Mouse (Mus musculus) thymus, adult 18-20 months (tissue): ENCODE measurements around the gene Commd3.

Experiments used
- DNase-seq, 2 experiments: peaks; one replicate each; pipeline ENCODE4 v3.0.0; 2022; ENCODE audit warnings: mixed read lengths in 2 of 2

Commd3 gene

GRCm38 (mm10) chr2:18672133-18672765 lies at the start of gene Commd3:
Gene Commd3, plus strand, starts transcription at chr2:18672384.
- DNase-seq = peak; percentile 71 to 78

DNA sequence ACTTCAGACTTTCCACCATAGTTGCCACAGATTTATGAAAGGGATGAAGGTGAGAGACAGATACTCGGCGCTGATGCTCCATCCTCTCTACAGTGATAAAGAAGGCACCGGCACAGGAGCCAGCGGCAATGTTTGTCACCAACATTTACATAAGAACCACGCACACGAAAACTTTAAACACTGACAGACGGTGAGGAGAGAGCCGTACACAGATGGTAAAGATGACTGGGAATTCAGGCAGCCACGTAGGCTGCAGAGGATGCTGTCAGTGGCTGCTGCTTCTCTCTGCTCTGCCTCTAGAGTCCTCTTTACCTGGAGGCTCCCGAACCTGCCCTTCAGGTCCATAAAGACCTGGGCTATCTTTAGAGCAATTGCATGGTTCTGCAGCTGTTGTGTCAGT lies 49.0 kb upstream of the Commd3 start:
- DNase-seq = no peak

DNA sequence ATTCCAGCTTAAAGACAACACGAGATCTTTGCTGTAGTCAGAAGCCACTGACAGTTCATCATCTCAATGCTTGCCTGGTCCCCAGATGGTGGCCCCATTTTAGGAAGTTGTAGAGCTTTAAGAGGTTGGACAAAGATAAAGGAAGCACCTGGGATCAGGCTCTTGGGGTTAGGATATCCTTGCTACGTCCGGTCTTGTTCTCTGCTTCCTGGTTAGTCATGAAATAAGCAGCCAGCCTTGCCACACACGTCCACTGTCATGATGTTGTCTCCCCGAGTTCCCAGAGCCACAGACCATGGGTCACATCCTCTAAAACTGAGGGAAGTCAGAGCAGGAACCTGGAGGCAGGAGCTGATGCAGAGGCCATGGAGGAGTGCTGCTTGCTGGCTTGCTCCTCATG lies 41.6 kb upstream of the Commd3 start:
- no peak for DNase-seq

GRCm38 (mm10) chr2:18635052-18635451 lies 37.1 kb upstream of the Commd3 start:
- DNase-seq = no peak

GRCm38 (mm10) chr2:18648563-18648962 lies 23.6 kb upstream of the Commd3 start:
- no peak for DNase-seq

DNA sequence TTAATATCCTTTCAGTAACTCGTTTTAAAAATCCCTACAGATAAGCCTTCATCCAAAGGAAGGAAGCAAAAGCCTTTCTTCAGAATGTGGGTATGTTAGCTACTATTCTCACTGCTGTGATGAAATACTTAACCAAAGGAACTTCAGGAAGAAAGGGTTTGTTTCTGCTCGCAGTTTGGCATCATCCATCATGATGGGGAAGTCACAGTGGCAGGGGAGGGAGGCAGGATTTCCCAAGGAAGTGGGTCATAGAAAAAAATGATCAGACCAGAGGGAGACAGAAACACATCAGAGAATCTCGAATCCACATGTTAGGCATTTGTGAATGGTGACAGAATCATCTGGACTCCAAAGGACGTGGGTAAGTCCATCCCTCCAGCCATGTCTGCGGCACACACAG lies 17.4 kb upstream of the Commd3 start:
- DNase-seq = no peak

DNA sequence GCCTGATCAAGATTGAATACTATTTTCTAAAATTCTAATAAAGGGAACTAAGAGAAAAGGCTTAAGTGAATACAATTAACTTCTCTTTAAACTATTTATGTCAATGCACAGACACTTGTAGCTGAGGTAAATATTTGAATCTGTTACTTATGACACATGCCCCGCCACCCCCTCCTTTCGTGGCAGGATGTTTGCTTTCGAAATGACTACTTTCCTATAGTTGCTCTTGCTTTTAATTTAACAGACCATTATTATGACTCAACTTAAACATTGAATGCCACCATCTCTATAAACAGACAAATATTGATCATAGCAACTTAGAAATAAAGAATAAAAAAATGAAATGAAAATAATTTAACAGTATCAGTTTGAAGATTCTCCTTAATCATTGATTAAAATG lies 8.2 kb upstream of the Commd3 start:
- DNase-seq = no peak

- DNase-seq = no peak
These were observed 1.1 kb upstream of the Commd3 start for GRCm38 (mm10) chr2:18671041-18671440.

DNA sequence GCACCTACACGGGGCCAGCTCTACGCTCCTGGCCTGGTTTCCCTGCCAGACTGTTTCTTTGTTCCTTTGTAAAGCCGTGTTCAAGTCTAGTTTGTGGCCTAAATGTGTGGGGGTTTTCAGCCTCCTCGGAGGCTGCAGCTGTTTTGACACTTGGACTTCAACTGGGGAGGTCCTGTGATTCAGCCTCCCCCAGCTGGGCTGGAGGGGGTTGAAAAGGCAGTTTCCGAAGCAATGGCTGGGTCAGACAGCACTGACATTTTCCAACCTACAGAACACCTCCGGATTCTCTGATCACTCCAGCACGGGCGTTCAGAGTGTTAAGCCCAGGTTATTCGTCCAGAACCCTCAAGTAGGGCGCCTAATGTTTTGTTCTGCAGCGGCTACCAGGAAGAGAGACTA lies 581 bp downstream of the Commd3 start:
- DNase-seq = peak in 1 of 2 experiments; percentile 33

GRCm38 (mm10) chr2:18673766-18674165 lies 1.6 kb downstream of the Commd3 start:
- no peak for DNase-seq

DNA sequence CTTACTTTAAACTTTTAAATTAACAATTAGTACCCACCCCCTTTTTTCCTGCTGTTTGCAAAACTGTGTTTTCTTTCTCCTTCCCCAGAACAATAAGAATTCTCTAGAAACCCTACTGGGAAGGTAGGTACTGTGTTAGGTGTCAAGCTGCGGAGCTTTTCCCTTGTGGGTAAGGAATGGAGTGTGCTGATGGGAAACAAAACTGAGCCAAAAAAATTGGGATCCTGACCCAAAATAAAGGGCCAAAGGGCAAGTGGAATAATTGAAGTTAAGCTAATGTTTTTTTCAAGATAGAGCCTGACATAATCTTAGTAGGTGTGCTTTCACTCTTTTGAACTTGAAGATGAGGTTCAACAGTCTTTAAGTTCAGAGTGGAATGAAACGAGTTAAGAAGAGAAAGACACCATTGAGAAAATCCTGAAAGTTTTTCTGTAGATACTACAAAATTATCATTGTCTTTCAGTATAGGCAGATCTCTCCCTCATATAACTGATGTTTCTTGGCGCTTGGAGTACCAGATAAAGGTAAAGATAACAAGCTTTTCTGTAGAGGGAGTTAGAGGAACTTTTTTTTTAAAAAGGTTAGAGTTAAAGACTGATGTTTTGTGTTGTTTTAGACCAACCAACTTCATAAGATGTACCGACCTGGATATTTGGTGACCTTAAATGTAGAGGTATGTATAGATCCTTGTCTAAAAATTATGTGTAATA lies 2.2 kb downstream of the Commd3 start:
- DNase-seq = no peak

DNA sequence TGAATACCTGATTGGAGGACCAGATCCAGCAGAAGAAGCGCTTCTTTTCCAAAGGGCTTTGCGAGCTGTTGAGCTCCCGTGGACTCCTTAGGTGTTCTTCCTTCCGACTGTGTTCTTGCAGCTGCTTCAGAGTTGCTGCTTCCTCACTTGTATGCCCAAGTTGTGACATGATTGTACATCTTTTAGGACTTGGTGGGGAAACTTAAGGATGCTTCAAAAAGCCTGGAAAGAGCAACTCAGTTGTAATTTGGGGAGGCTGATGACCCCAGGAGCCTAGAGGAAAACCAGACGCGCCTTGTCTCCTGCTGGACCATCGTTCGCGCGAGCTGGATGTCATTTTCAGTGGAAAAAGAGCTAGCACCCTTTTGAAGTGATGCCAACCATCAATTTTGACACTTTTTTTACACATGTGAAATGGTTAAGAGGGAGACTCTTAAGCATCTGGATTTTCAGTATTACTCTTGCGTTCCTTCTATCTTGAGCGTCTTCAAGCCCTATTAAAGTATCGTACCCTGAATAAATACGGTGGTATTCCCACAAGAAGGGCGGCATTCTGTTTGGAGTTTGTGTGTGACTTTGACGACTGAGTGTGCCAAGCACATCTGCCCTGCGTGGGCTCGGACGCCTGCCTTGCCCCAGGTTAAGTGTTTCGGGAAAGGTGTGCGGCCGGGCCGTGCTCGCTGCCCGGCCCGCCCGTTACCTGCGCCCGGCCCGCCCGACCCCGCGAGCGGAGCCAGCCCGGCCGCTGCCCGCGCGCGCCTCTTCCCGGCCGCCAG lies 3.7 kb downstream of the Commd3 start:
- no peak for DNase-seq

DNA sequence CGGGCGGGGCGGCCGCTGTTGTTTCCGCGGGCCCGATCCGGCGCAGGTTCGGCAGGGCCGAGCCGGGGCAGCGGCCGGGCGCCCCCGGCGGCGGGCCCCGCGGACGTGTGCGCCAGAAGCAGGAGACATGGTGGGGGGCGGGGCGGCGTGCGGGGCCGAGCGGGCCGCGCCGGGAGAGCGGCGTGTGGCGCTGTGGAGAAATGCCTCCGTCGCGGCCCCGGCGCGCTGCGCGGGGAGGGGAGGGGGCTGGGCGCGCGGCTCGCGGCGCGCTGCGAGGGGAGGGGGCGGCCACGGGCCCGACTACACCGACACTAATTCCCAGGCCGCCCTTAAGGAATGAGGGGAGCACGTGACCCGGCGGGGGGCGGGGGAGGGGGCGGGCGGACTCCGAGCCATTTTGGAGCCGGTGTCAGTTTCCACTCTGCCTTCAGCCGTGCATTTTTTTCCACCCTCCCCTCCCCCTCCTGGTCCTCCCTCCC lies 4.3 kb downstream of the Commd3 start:
- peak; percentile 37 to 52 for DNase-seq

DNA sequence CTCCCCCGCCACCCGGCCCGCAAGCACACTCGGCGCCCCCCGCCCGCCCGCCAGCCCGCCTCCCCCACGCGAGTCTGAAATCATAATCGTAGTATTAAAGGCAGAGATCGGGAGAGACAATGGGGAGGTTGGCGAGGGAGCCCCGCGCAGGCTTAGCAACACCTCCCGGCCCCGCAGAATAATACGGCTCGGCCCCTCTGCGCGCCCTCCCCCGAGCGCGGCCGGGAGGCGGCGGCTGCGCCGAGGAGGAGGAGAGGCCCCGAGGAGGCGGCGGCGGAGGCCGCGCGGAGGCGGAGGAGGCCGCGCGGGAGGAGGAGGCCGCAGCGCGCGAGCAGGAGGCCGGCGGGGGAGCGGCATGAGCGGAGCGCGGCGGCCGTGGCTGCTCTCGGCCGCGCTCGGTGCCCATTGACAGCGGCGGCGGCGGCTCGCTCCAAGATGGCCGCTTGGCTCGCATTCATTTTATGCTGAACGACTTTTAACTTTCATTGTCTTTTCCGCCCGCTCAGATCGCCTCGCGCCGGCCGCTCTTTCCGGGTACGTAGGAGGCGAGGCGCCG lies 4.8 kb downstream of the Commd3 start, which contains the start of gene Bmi1:
Gene Bmi1 (plus strand): TSS at position 83 of the 556 bp plus-strand sequence.
- DNase-seq = peak in 1 of 2 experiments; percentile 55

- DNase-seq = peak; percentile 32 to 47
These were observed 5.7 kb downstream of the Commd3 start for GRCm38 (mm10) chr2:18677631-18678471.

- DNase-seq = no peak
These were observed 7.5 kb downstream of the Commd3 start for GRCm38 (mm10) chr2:18679701-18680100.

DNA sequence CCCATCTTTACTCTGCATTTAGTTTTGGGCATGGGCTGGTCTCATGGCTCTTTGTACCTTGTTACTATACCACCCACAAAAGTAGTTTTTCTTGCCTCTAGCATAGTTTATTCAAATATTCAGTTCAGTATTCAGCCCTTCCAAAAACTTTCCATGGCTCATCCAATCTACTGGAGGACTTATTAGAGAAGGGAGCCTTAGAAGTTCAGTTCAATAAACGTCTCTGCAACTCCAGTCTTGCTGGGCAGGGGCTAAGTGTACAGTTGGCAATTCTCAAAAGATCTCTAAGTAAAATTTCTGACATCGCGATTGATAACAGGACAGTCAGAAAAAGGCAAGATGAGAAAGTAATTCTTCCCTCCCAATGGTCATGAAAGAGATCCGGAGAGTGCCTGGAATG lies 8.3 kb downstream of the Commd3 start:
- no peak for DNase-seq

DNA sequence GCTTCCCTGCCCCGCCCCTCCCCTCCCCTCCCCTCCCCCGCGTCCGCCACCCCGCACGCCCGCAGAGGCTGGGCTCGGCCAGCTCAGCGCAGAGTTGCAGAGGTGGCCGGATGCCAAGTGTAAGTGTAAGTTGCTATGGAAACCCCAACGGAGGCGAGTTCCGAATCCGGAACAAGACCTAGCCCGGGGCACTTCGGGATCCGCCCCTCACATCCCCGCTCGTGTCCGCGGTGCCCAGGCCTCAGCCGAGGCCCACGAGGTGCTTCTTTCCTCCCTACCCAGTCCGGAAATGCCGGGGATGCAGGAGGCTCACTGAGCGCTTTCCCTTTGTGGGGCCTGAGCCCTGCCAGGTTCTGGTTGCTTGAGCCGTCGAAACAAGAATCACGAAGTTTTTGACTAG lies 8.8 kb downstream of the Commd3 start:
- DNase-seq = peak; percentile 23 to 40

- no peak for DNase-seq
These were observed 11.9 kb downstream of the Commd3 start for GRCm38 (mm10) chr2:18684062-18684461.

- no peak for DNase-seq
These were observed 14.2 kb downstream of the Commd3 start for GRCm38 (mm10) chr2:18686386-18686785.

- DNase-seq = no peak
These were observed 14.8 kb downstream of the Commd3 start for GRCm38 (mm10) chr2:18686826-18687519.
